Mouse (Mus musculus): Measurements from ENCODE around the gene Rbms1. TPM values are rescaled to one million over a fixed set of nuclear protein-coding genes. Genes with fewer than 3 reads are reported as not detected.

Gene Rbms1
- total RNA-seq, 2 experiments from 2014 or later = 20.5 to 21.2 TPM

GRCm38 (mm10) chr2:60879966-60880788 lies 82.8 kb downstream of the Rbms1 start:
- no peak for DNase-seq (ENCODE audit: low spot score in 2 of 2)

- DNase-seq (ENCODE audit: low spot score in 2 of 2) = no peak
Measured at GRCm38 (mm10) chr2:60879141-60879818, 83.7 kb downstream of the Rbms1 start.

GRCm38 (mm10) chr2:60877543-60878386 lies 85.2 kb downstream of the Rbms1 start:
- no peak for DNase-seq (ENCODE audit: low spot score in 2 of 2)

- DNase-seq (ENCODE audit: low spot score in 2 of 2) = no peak
Measured at GRCm38 (mm10) chr2:60876891-60877290, 86.1 kb downstream of the Rbms1 start.

GRCm38 (mm10) chr2:60872095-60872811 lies 90.7 kb downstream of the Rbms1 start:
- no peak for DNase-seq (ENCODE audit: low spot score in 2 of 2)

GRCm38 (mm10) chr2:60871001-60871400 lies 92.0 kb downstream of the Rbms1 start:
- DNase-seq (ENCODE audit: low spot score in 2 of 2) = no peak

GRCm38 (mm10) chr2:60870450-60870849 lies 92.5 kb downstream of the Rbms1 start:
- no peak for DNase-seq (ENCODE audit: low spot score in 2 of 2)

GRCm38 (mm10) chr2:60869001-60869743 lies 93.8 kb downstream of the Rbms1 start:
- DNase-seq (ENCODE audit: low spot score in 2 of 2) = no peak

- DNase-seq (ENCODE audit: low spot score in 2 of 2) = no peak
Measured at GRCm38 (mm10) chr2:60868060-60868662, 94.8 kb downstream of the Rbms1 start.

- no peak for DNase-seq (ENCODE audit: low spot score in 2 of 2)
Measured at GRCm38 (mm10) chr2:60867304-60867703, 95.7 kb downstream of the Rbms1 start.

GRCm38 (mm10) chr2:60865869-60866268 lies 97.1 kb downstream of the Rbms1 start:
- no peak for DNase-seq (ENCODE audit: low spot score in 2 of 2)

- no peak for DNase-seq (ENCODE audit: low spot score in 2 of 2)
Measured at GRCm38 (mm10) chr2:60864977-60865376, 98.0 kb downstream of the Rbms1 start.

GRCm38 (mm10) chr2:60864256-60864795 lies 98.7 kb downstream of the Rbms1 start:
- no peak for DNase-seq (ENCODE audit: low spot score in 2 of 2)

GRCm38 (mm10) chr2:60863827-60864226 lies 99.2 kb downstream of the Rbms1 start:
- DNase-seq (ENCODE audit: low spot score in 2 of 2) = peak; percentile 54 to 56

- DNase-seq (ENCODE audit: low spot score in 2 of 2) = no peak
Measured at GRCm38 (mm10) chr2:60862913-60863711, 99.9 kb downstream of the Rbms1 start.

GRCm38 (mm10) chr2:60858116-60858515 lies 104.9 kb downstream of the Rbms1 start:
- no peak for DNase-seq (ENCODE audit: low spot score in 2 of 2)

- DNase-seq (ENCODE audit: low spot score in 2 of 2) = no peak
Measured at GRCm38 (mm10) chr2:60856097-60856496, 106.9 kb downstream of the Rbms1 start.

- peak in 1 of 2 experiments; percentile 17 for DNase-seq (ENCODE audit: low spot score in 2 of 2)
Measured at GRCm38 (mm10) chr2:60855006-60855405, 108.0 kb downstream of the Rbms1 start.

GRCm38 (mm10) chr2:60851898-60852297 lies 111.1 kb downstream of the Rbms1 start:
- no peak for DNase-seq (ENCODE audit: low spot score in 2 of 2)
